Mouse (Mus musculus): Measurements from ENCODE around the gene Prrc2c.
A peak's percentile ranks its signal among the peaks of the same experiment; 100 is the strongest.

Gene Prrc2c

GRCm38 (mm10) chr1:162740401-162740835 lies at the start of gene Prrc2c:
TSS of gene Prrc2c (minus strand) at chr1:162740556.
- DNase-seq = peak; percentile 99 to 100

DNA sequence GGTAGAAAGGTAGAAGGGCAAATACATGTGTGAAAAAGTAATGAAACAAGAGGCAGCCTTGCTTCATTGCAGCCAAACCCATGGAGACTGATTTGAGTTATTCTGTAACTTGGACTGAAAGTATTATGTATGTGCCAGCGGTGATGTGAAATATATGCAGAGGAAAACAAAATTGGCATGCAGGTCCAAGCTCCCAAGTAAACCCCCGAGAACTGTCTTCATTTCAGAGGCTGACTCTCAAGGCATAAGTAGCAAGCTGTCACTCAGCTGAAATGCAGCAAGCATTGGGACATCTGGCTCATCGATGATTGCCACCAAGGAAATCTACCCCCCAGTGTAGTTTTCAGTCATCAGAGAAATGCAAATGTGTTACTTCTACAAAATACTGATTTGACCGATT lies 44.9 kb upstream of the Prrc2c start:
- DNase-seq = no peak

- no peak for DNase-seq
These were observed 43.4 kb upstream of the Prrc2c start for GRCm38 (mm10) chr1:162783669-162784248.

DNA sequence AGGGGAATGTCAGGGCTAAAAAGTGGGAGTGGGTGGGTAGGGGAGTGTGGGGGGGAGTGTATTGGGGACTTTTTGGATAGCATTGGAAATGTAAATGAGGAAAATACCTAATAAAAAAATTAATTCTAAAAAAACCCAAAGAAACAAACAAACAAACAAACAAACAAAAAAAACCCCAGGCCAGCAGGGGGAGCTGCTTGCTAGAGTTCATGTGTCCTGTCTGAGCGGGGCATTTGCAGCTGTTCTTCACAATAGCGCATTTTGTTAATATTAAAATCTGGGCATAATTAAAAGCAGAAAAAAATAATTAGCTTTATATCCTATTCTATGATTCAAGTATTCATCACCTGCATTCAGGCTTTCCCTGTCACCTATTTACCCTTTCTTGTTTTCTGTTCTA lies 40.7 kb upstream of the Prrc2c start:
- peak; percentile 20 to 69 for DNase-seq

GRCm38 (mm10) chr1:162777943-162778538 lies 37.7 kb upstream of the Prrc2c start:
- no peak for DNase-seq

DNA sequence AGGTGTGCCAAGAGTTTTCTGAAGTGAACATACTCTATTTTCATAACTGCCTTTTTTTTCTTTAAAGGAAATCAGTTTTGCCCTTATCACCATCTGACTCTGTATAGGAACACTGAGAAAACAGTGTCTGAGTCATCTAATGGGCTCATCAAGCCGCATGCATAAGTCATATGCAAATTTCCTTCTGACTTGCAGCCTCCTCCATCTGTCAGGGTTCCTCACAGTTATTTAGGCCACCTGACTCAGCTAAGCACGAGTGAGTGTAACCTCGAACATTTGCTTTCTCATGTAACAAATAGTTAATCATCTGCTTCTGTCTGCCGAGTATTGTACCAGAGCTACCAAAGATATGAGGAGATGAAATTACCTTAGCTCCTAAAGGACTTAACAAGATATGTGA lies 33.3 kb upstream of the Prrc2c start:
- DNase-seq = no peak

DNA sequence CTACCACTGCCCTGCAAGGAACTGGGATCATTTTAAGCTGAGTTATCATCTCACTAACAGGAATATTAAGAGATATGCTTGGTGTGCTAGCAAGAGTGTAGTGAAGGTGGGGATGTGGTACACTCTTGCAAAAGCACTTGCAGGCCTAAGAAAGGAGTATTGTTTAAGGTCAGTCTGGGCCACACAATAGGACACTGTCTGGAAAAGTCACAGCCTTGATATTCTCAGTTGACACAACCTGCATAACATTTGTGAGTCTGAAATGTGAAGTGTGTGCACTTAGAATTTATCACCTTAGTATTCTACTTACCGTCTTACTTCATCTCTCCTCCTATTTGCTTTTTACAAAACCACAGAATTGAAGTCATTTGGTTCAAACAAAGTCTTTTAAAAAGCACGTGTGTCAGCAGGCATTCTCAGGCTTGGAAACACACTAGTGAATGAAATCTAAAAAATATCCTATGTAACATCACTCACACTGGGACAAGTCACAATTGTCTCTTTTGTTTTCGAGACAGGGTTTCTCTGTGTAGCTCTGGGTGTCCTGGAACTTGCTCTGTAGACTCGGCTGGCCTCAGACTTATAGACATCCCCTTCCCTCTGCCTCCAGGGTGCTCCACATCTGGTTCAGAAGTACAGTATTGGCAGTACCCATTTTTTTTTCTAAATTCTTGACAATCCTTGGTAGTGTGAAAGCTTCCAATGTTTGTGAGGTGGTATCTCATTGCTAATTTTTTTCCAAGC lies 31.4 kb upstream of the Prrc2c start:
- no peak for DNase-seq

- no peak for DNase-seq
These were observed 11.7 kb upstream of the Prrc2c start for GRCm38 (mm10) chr1:162752009-162752408.

DNA sequence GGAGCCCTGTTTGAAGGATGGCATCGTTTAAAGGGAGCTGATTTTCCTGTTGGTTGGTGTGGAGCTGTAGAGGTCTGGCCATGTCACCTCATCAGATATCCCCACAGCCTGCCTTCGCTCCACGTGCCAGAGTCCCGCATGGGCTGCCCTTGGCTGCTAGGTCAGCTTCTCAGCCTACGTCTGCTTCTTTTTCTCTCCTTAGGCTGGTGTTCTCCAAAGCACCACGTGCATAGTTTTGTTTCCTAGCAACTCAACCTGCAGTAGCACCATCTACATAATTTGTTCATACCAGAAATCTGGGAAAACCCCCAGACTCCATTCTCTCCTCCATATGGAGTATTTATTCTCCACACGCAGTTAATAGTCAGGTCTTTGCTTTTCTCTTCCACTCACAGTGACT lies 9.3 kb upstream of the Prrc2c start:
- DNase-seq = no peak

DNA sequence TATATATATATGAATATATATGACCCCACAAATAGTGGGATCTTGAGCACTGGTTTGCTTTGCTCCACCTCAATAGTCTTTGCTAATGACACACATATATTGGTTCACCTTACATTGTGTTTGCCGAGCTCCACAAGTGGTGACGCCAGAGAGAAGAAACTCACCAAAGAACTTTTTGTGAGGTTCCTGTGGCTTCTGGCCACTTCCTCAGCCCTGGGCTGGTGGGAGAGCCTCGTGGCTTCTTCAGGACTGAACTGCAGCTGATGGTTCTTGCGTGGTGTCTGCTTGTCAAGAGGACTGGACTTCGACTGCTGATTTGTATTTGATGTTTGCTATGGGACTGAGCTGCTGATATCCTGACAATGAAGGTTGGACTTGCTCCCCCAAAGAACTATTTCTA lies 8.4 kb upstream of the Prrc2c start:
- DNase-seq = no peak

GRCm38 (mm10) chr1:162739831-162740394 lies 443 bp downstream of the Prrc2c start:
- DNase-seq = no peak

- DNase-seq = peak; percentile 51 to 65
These were observed 950 bp downstream of the Prrc2c start for GRCm38 (mm10) chr1:162739406-162739805.

DNA sequence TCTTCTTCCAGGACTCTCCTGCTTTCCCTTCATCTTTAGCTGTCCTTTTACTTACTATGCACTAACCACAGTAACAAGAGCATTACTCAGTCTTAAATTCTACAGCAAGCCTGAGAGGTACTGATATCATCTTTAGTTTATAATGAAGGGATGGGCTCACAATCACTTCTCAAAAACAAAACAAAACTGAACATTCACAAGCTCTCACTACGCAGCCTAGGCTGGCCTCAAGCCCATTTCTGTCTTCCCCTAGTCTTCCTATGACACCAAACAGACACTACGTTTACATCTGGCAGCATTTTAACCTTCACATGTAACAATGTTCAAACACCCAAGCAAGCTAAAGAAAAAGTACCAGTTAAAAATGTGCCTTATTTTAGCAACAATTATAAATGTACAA lies 1.9 kb downstream of the Prrc2c start:
- peak in 1 of 2 experiments; percentile 15 for DNase-seq

DNA sequence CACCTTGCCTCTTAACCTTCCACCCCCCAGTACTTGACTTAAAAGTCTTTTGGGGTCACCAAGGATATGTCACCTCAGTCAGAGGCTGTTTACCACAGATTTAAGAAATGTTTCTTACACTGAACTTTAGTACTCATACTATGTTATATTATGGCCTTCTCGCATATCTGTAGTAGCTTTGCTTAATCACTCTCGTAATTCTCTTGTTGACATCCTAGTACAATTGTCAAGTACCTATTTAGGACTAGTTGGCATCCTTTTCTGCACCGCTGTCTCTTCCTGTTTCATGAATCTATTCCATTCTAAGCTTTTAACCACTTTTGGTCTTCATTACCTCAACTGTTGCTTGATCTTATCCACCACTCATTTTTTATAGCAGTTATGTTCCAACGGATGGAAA lies 5.3 kb downstream of the Prrc2c start:
- no peak for DNase-seq

GRCm38 (mm10) chr1:162734283-162734682 lies 6.1 kb downstream of the Prrc2c start:
- DNase-seq = no peak

DNA sequence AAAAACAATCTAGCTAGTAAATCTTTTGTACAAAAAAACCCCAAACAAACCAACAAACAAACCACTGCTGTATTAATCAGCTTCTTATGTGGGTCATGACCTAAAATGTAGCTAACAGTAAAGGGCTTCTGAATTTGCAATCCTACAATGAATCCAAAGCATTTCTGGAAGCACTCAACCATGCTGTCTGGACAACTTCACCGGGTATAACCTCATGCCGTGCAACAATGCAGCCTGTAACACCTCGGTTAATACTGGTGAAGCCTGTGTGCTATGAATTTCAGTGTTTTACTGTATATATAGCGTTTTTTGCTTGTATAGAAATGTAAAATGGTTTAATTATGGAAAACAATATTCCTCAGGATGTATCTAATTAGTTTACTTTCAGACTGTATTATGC lies 8.3 kb downstream of the Prrc2c start:
- peak; percentile 12 to 21 for DNase-seq

DNA sequence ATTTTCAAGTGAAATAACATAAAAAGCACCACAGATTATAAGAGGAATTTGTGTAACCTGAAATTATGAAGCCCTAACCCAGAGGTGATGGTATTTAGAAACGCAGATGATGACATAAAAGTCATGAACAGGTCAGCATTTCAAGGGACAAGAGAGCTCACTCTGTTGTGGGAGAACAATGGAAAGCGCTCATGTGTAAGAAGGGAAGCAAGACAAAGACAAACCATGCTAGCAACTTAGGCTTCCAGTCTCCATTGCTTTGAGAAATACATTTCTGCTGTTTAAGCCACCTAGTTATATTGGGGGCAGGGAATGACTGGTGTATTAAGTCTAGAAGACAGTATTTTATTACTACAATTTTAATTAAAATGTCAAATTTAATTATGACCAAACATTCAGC lies 10.9 kb downstream of the Prrc2c start:
- no peak for DNase-seq

DNA sequence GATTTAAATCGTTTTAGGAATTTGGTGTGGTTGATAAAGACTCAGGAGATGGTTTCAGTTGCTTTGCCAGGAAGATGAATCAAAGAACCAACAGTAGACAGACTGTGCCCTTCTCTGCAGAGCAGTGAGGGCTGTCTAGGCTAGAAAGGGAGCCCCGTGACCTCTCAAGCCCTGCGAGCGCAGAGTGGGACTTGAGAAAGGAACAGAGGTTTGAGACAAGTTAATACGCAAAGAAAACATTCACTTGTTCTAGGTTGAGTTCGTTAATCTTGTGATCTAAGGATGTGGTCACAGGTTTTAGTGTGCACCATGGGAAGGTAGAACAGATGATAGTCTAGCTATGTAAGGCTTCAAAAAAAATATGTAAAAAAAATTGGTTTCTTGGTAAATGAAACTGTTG lies 12.4 kb downstream of the Prrc2c start:
- DNase-seq = no peak

DNA sequence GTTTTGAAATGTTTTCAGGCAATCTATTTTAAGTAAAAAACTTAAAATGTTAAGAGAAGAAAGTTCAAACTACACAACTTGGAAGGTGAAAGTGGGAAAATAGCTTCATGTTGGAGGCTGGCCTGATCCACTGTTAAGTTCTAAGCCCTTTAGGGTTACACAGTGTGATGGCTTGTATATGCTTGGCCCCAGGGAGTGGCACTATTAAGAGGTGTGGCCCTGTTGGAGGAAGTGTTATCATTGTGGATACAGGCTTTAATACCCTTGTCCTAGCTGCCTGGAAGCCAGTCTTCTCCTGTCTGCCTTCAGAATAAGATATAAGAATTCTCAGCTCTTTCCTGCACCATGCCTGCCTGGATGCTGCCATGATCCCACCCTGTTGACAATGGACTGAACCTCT lies 16.7 kb downstream of the Prrc2c start:
- no peak for DNase-seq

DNA sequence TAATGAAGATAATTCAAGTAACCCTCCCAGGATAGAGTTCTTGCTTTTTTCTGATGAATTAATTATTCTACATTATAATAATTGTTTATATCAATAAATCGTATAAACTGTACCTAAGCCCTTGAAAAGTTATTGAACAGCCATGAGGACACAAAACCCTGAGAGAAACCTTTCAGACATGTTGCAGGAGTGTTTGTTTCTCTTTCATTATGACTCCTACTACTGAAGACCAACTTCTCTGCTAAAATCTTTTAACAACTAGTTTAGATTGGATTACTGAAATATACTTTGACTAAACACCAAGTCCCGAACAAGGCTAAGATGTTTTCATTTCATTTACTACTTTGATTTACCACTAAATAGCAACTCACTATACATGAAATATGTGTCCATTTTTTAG lies 19.7 kb downstream of the Prrc2c start:
- DNase-seq = no peak

GRCm38 (mm10) chr1:162700389-162701066 lies 39.8 kb downstream of the Prrc2c start:
- DNase-seq = no peak

DNA sequence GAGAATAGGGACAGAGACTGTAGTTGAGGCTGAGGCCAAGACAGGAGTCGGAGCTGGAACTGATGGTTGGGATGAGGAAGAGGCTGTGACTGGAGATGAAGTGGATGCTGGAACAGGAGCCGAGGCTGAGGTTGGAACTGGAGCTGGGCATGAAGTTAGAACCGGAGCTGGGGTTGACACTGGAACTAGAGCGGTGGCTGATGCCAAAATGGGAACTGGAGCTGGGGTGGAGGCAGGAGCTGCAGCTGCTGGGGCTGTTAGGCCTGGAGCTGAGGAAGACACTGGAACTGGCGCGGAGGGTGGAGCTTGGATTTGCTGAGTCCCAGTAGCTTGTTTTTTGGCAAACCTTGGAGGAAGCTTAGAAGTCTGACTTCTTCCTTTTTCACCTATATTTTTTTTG lies 42.5 kb downstream of the Prrc2c start:
- DNase-seq = no peak

DNA sequence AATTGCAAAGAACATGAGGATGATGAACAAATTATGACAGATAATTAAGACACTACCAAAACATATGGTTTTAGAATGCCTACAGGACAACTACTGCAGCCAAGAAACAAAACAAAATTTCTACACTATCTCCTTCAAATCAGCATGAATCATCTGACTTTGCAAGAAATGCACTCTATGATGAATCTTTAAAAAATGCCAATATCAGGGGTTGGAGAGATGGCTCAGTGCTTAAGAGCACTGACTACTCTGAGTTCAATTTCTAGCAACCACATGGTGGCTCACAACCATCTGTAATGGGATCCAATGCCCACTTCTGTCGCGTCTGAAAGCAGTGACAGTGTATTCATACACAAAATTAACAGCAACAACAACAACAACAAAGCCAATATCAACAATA lies 46.6 kb downstream of the Prrc2c start:
- no peak for DNase-seq
